Mouse (Mus musculus) embryonic facial prominence, embryonic 11.5 days (tissue): ENCODE measurements at regions not wholly inside any gene's neighbourhood (a gene's known extent, or its start where the extent isn't known, plus 50 kb on each side); places are given as distances from the start of the nearest gene placed in this dataset.

ENCODE experiments used
- ATAC-seq: fragments of 200-750 bp; cut with Nextera tagmentation; replicated peaks from 2 replicates; pipeline ENCODE4 v1.8.0; 2017; ENCODE audit warnings: low read depth; ENCODE audit not compliant: insufficient number of reproducible peaks, low FRiP score, low TSS enrichment
- DNase-seq: peaks from one replicate; pipeline ENCODE4 v3.0.0-alpha.2; 2015; ENCODE audit warnings: low spot score
- H3K27ac ChIP-seq: fragments of 300-500 bp; sonication (generic); replicated peaks from 2 replicates; pipeline ENCODE4 v1.5.1; 2014; ENCODE audit warnings: mild to moderate bottlenecking, low read depth, low read length, control low read depth
- H3K27me3 ChIP-seq: fragments of 300-500 bp; sonication (generic); 2 replicates; pipeline ENCODE4 v1.6.1; 2014; ENCODE audit warnings: mild to moderate bottlenecking, low read length, moderate library complexity, mixed read lengths; ENCODE audit not compliant: control insufficient read depth, insufficient read depth
- H3K36me3 ChIP-seq: fragments of 300-500 bp; sonication (generic); replicated peaks from 2 replicates; pipeline ENCODE4 v1.6.1; 2014; ENCODE audit warnings: low read depth, mild to moderate bottlenecking, low read length, moderate library complexity, mixed read lengths; ENCODE audit not compliant: control insufficient read depth, insufficient read depth
- H3K4me1 ChIP-seq: fragments of 300-500 bp; sonication (generic); 2 replicates; pipeline ENCODE4 v1.6.1; 2014; ENCODE audit warnings: low read length, mixed read lengths; ENCODE audit not compliant: control insufficient read depth, insufficient read depth
- H3K4me2 ChIP-seq: fragments of 300-500 bp; sonication (generic); 2 replicates; pipeline ENCODE4 v1.6.1; 2014; ENCODE audit warnings: low read depth, mild to moderate bottlenecking, control low read depth, low read length, moderate library complexity
- H3K4me3 ChIP-seq: fragments of 300-500 bp; sonication (generic); 2 replicates; pipeline ENCODE4 v1.5.1; 2014; ENCODE audit warnings: low read depth, low read length, control low read depth
- H3K9ac ChIP-seq: fragments of 300-500 bp; sonication (generic); replicated peaks from 2 replicates; pipeline ENCODE4 v1.6.1; 2014; ENCODE audit warnings: mild to moderate bottlenecking, control low read depth, low read length
- H3K9me3 ChIP-seq: fragments of 300-500 bp; sonication (generic); replicated peaks from 2 replicates; pipeline ENCODE4 v1.6.1; 2016; ENCODE audit warnings: mild to moderate bottlenecking, low read length, inconsistent platforms, mixed read lengths; ENCODE audit not compliant: control insufficient read depth
- WGBS: fragments of 180-500 bp; shearing (Covaris S2); extraction: QIAGEN DNeasy Blood & Tissue Kit; methylation state at CpG from one replicate; pipeline ENCODE4 v1.1.7; 2014; 5-methylcytosine and 5-hydroxymethylcytosine counted together

DNA sequence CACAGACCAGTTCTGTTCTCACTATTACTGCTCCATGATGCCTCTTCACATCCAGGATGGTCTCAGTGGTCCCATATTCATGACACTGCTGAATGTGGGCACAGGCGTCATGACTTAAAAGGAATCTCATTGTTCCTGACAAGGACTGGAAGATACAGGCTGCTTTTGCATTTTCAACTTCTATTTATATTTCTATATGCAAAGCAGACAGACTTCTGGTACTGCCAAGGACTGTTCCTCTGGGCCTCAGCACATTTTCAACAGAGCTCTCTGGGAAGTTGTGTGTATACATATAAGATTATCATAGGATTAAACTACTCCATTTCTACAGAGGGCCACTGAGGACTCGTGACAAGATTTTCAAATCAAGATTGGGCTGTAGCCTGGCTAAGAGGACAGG is 146.9 kb upstream of the Tmem72 start:
- H3K27me3 ChIP-seq = no peaks in the 10 kb centered on the region
- H3K4me2 ChIP-seq = no peak overlapping the region
- H3K4me1 ChIP-seq = no peaks in the 10 kb centered on the region
- H3K9ac ChIP-seq = no peak overlapping the region
- WGBS = 76% methylated on average over 2 of the region's 2 CpGs
- H3K4me3 ChIP-seq = no peak overlapping the region
- no peak overlapping the region for H3K27ac ChIP-seq
- ATAC-seq (no peak), DNase-seq (no peak)
- H3K9me3 ChIP-seq = no peaks in the 10 kb centered on the region
- H3K36me3 ChIP-seq = no peaks in the 10 kb centered on the region

- Histone ChIP-seq H3K36me3 (no peaks in the 10 kb centered on the region), H3K27me3 (no peaks in the 10 kb centered on the region), H3K4me1 (no peaks in the 10 kb centered on the region), H3K9me3 (no peaks in the 10 kb centered on the region), H3K27ac (no peak overlapping the region), H3K4me2 (no peak overlapping the region), H3K9ac (no peak overlapping the region), H3K4me3 (no peak overlapping the region)
- ATAC-seq = no peak
- DNase-seq = no peak
- 86% methylated on average over 8 of the region's 8 CpGs for WGBS
These were observed 176.6 kb upstream of the Tmem72 start for GRCm38 (mm10) chr6:116893299-116893698.

GRCm38 (mm10) chr6:116894252-116894651 is 177.5 kb upstream of the Tmem72 start:
- Histone ChIP-seq H3K9ac (no peak overlapping the region), H3K9me3 (no peaks in the 10 kb centered on the region), H3K4me1 (no peaks in the 10 kb centered on the region), H3K36me3 (no peaks in the 10 kb centered on the region), H3K4me3 (no peak overlapping the region), H3K27ac (no peak overlapping the region), H3K4me2 (no peak overlapping the region), H3K27me3 (no peaks in the 10 kb centered on the region)
- 89% methylated on average over 5 of the region's 5 CpGs for WGBS
- DNase-seq (no peak), ATAC-seq (no peak)

DNA sequence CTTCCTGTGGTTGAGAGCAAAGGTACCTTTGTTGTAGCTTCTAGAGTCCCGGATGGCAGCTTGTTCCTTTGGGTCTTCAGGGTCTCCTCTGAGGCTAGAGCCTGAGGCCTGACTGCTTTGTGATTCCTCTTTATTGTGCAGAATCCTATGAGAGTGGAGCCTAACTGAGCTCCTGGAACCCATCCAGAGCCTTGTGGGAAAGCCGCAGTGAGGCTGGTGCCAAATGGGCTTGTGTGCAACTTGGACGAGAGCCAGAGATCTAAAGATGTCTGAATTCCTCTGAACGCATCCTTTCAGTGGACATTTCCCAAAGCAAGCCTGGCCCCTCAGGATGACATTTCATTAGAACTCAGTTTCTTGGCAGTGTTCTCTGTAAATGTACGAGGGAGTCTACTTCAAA is 178.4 kb upstream of the Tmem72 start:
- Histone ChIP-seq H3K27ac (no peak overlapping the region), H3K4me1 (no peaks in the 10 kb centered on the region), H3K4me2 (no peak overlapping the region), H3K4me3 (no peak overlapping the region), H3K9ac (no peak overlapping the region), H3K27me3 (no peaks in the 10 kb centered on the region), H3K36me3 (no peaks in the 10 kb centered on the region), H3K9me3 (no peaks in the 10 kb centered on the region)
- WGBS = 82% methylated on average over 5 of the region's 5 CpGs
- no peak for ATAC-seq
- DNase-seq = no peak

DNA sequence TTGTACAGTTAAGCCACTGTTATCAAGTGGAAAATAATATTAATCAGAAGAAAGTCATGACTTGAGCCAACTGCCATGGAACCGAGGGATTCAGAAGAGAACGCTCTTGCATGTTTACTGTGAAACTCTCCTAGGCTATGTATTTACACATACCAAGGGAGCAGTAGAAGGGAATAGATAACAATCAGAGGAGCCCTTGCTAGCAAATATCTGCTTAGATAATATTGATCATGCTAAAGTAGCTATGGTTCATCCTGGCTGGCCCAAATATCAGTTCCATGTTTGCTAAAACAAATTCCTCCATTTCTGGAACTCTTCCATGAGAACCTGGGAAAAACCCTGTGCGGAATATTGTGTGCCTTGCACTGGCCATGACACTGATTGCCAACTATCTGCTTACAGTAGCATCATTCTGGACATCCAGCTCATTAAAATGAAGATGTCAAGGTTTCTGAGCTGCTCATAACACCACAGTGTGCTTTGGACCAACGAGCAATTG is 179.5 kb upstream of the Tmem72 start:
- WGBS = 87% methylated on average over 4 of the region's 4 CpGs
- H3K4me3 ChIP-seq = no peak overlapping the region

GRCm38 (mm10) chr6:116901816-116902215 is 185.1 kb upstream of the Tmem72 start:
- no peaks in the 10 kb centered on the region for H3K9me3 ChIP-seq
- no peak overlapping the region for H3K4me3 ChIP-seq
- no peak overlapping the region for H3K9ac ChIP-seq
- no peak for DNase-seq
- no peaks in the 10 kb centered on the region for H3K4me1 ChIP-seq
- WGBS = 44% methylated on average over 1 of the region's 1 CpGs
- H3K4me2 ChIP-seq = no peak overlapping the region
- no peak for ATAC-seq
- no peak overlapping the region for H3K27ac ChIP-seq
- no peaks in the 10 kb centered on the region for H3K27me3 ChIP-seq
- H3K36me3 ChIP-seq = no peaks in the 10 kb centered on the region

More for the DNA sequence above, 179.5 kb upstream of the Tmem72 start:
- Histone ChIP-seq H3K9me3 (no peaks in the 10 kb centered on the region), H3K9ac (no peak overlapping the region), H3K4me2 (no peak overlapping the region), H3K27me3 (no peaks in the 10 kb centered on the region), H3K36me3 (no peaks in the 10 kb centered on the region), H3K4me1 (no peaks in the 10 kb centered on the region), H3K27ac (no peak overlapping the region)
- ATAC-seq (no peak), DNase-seq (no peak)

DNA sequence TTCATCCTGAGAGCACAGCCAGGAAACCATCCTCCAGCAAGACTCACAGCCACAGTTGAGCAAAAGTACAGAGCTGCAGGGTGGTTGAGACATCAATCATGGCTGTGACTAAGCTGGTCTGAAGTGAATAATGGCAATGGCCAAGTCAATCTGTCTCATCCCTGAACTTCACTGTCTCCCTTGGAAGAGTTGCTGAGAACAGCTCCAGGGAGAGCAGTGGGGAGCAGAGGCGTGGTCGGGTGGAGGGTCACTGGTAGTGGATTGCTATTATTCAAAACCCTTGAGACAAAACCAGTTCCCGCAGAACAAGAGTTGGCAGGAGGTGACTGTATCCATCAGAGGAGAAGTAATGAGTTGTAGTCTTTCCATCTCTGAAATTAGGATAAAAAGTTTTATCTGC is 185.7 kb upstream of the Tmem72 start:
- no peak overlapping the region for H3K9ac ChIP-seq
- no peak overlapping the region for H3K27ac ChIP-seq
- no peak overlapping the region for H3K4me3 ChIP-seq
- WGBS = 80% methylated on average over 3 of the region's 3 CpGs
- H3K9me3 ChIP-seq = no peaks in the 10 kb centered on the region
- H3K27me3 ChIP-seq = no peaks in the 10 kb centered on the region
- no peak overlapping the region for H3K4me2 ChIP-seq
- H3K4me1 ChIP-seq = no peaks in the 10 kb centered on the region
- ATAC-seq = no peak
- DNase-seq = no peak
- H3K36me3 ChIP-seq = no peaks in the 10 kb centered on the region

DNA sequence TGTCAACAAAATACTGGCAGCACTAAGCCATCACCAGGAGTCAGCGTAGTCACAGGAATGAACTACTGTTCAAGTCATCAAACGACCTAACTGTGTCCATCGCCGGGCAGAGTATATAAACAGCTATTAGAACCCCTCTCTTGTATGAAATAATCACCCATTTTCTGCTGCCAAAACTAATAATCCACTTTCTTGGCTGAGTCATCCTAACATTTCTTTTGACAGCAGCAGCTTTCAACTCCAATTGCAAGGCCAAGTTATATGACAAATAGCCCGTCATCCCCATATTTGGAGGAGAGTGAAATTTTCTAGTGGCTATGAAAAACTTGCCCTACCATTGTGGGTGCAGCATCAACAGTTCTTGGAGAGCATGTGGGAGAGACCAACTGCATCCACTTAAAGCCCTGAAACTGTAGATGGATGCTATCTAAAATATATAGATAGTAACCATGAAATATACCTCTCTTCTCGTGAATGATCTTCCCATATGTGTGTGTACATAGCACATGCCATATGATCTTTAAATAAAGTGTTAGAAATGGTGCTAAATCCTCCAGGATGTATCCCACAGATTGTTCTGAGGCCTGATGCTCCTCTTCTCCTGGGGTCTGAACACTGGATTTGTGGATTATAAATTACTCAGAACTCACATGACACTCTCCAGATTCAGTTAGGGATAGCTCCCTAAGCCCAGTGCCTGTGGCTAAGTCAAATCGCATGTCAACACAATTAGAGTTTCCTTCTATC is 189.9 kb upstream of the Tmem72 start:
- Histone ChIP-seq H3K9ac (no peak overlapping the region), H3K27me3 (no peaks in the 10 kb centered on the region), H3K4me2 (no peak overlapping the region), H3K4me1 (no peaks in the 10 kb centered on the region), H3K27ac (no peak overlapping the region), H3K4me3 (no peak overlapping the region), H3K36me3 (no peaks in the 10 kb centered on the region), H3K9me3 (no peaks in the 10 kb centered on the region)
- 83% methylated on average over 7 of the region's 7 CpGs for WGBS
- ATAC-seq (no peak), DNase-seq (no peak)
